Mouse (Mus musculus) forebrain, embryonic 13.5 days (tissue): ENCODE results near the gene Rnf169. TPM values are rescaled to one million over a fixed set of nuclear protein-coding genes. Genes with fewer than 3 reads are reported as not detected.

ENCODE experiments used
- ATAC-seq: fragments of 200-750 bp; cut with Nextera tagmentation; 2 replicates; pipeline ENCODE4 v1.8.0; 2017
- H3K27ac ChIP-seq: fragments of 300-500 bp; sonication (generic); 2 replicates; pipeline ENCODE4 v1.5.1; 2015; ENCODE audit warnings: inconsistent platforms, mild to moderate bottlenecking, moderate library complexity
- H3K27me3 ChIP-seq: fragments of 300-500 bp; sonication (generic); 2 replicates; pipeline ENCODE4 v1.6.1; 2015; ENCODE audit warnings: mild to moderate bottlenecking, inconsistent platforms
- H3K36me3 ChIP-seq: fragments of 300-500 bp; sonication (generic); 2 replicates; pipeline ENCODE4 v1.6.1; 2015; ENCODE audit warnings: mild to moderate bottlenecking, inconsistent platforms; ENCODE audit not compliant: poor library complexity, severe bottlenecking
- H3K4me1 ChIP-seq: fragments of 300-500 bp; sonication (generic); 2 replicates; pipeline ENCODE4 v1.6.1; 2015; ENCODE audit warnings: inconsistent platforms
- H3K4me2 ChIP-seq: fragments of 300-500 bp; sonication (generic); 2 replicates; pipeline ENCODE4 v1.6.1; 2015; ENCODE audit warnings: inconsistent platforms, mild to moderate bottlenecking, moderate library complexity
- H3K4me3 ChIP-seq: fragments of 300-500 bp; sonication (generic); 2 replicates; pipeline ENCODE4 v1.5.1; 2015; ENCODE audit warnings: mild to moderate bottlenecking, inconsistent platforms
- H3K9ac ChIP-seq: fragments of 300-500 bp; sonication (generic); 2 replicates; pipeline ENCODE4 v1.6.1; 2015; ENCODE audit warnings: mild to moderate bottlenecking, inconsistent platforms
- H3K9me3 ChIP-seq: fragments of 300-500 bp; sonication (generic); replicated peaks from 2 replicates; pipeline ENCODE4 v1.6.1; 2016; ENCODE audit warnings: inconsistent platforms
- WGBS: fragments of 180-500 bp; shearing (Covaris S2); methylation state at CpG from one replicate; pipeline ENCODE4 v1.1.7; 2015; 5-methylcytosine and 5-hydroxymethylcytosine counted together
- polyA plus RNA-seq: library from polyadenylated mRNA; unstranded; fragments of >200 nt; fragmentation: Nextera tagmentation; extraction: Ambion mirVana; gene quantifications from 2 replicates; pipeline ENCODE4 v1.2.1, GENCODE M21; 2015

Gene Rnf169
- polyA plus RNA-seq = 3.8 and 5.5 TPM in 2 replicates

DNA sequence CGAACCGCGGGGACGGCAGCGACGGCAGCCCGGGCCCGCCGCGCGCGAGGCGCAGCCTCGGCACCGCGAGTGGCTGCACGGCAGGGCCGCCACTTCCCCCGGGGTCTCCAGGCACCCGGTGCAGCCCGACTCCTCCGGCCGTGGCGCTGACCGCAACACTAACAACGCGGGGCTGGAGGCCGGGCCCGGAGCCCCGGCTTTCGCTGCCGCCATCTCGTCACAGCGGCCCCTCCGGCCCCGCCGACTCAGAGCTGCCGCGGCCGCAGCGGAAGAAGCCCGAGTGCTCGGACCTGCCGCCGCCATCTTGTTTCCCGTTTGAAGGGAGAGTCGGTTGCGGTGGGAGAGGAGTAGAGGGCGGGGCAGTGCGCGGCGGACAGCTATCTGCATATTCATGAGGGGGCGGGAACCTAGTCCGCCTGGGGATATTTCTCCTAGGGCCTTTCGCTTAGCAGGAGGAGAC, at the start of gene Rnf169:
Gene Rnf169, minus strand, starts transcription at position 317 of the 460 bp plus-strand sequence.
- Histone ChIP-seq H3K4me1 (peaks cover 24% of the 10 kb centered on the region), H3K36me3 (0 out of 2 replicates have a peak, but pooled peaks cover 2% of the 10 kb centered on the region), H3K4me3 (peak within 1 kb of the TSS; percentile 97), H3K4me2 (peak within 1 kb of the TSS; percentile 80), H3K27me3 (no peaks in the 10 kb centered on the region), H3K27ac (peak within 1 kb of the TSS; percentile 95), H3K9ac (peak within 1 kb of the TSS; percentile 95), H3K9me3 (no peaks in the 10 kb centered on the region; the same call in 1 of the 2 replicates)
- peak; percentile 97 for ATAC-seq
- under 1% methylated on average over 52 of the region's 55 CpGs for WGBS

DNA sequence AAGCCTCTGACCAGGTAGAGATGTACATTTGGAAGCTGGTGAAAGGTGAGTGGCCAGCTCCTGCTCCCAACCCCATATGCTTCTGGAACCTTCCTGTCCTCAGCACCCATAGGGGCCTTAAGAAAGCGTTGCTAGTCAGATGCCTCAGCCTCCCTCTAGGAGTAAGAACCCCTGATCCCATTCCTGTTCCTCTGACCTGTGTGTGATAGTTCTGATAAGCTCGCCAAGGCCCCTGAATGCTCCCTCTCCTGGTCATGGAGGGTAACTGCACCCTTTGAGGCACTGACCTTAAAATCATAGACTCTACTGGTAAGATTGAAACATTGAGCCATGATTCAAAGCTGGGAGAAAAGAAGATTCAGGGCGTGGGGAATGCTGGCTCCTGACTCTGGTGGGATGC, 49.1 kb upstream of the Rnf169 start:
- Histone ChIP-seq H3K9me3 (no peaks in the 10 kb centered on the region), H3K27me3 (no peaks in the 10 kb centered on the region), H3K9ac (no peak overlapping the region), H3K4me3 (no peak overlapping the region), H3K4me2 (no peak overlapping the region), H3K36me3 (no peaks in the 10 kb centered on the region), H3K27ac (no peak overlapping the region), H3K4me1 (no peaks in the 10 kb centered on the region)
- WGBS = 42% methylated on average over 3 of the region's 3 CpGs
- ATAC-seq = no peak

DNA sequence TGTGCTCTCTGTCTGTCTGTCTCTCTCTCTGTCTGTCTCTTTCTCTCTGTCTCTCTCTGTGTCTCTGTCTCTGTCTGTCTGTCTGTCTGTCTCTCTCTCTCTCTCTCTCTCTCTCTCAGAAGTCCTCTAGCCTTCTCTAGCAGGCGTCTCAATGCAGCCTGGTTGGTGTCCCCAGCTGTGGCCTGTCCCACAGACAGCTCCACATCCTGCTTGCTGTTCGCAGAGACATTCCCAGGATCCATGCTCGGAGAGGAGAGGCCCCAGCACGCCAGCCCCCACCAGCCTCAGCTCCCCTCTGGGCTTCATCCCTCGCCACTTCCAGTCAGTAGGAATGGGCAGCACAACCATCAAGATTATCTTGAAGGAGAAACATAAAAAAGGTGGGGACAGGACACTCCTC, 47.1 kb upstream of the Rnf169 start:
- Histone ChIP-seq H3K36me3 (no peaks in the 10 kb centered on the region), H3K4me1 (no peaks in the 10 kb centered on the region), H3K9ac (no peak overlapping the region), H3K4me3 (no peak overlapping the region), H3K4me2 (no peak overlapping the region), H3K9me3 (no peaks in the 10 kb centered on the region), H3K27me3 (no peaks in the 10 kb centered on the region), H3K27ac (no peak overlapping the region)
- no peak for ATAC-seq
- 72% methylated on average over 5 of the region's 5 CpGs for WGBS

DNA sequence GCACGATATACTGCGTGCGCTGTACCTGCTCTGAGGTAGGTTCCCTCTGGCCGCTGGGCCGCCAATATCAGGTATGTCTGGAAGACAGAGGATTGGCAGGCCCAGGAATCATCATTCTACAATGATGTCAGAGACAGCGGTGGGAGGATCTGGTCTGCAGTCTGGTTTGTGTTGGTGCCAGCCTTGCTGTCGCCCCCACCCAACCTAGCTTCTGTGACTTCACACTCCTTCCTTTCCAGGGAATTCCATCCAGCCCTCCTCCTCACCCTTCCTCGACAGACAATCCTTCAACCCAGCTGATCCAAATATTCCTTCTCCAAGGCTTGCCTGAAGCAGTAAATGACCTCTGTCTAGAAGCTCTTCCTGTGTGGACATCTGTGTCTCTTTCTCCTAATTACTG, 36.8 kb upstream of the Rnf169 start:
- no peaks in the 10 kb centered on the region for H3K9me3 ChIP-seq
- H3K4me1 ChIP-seq = peaks cover 3% of the 10 kb centered on the region; the same call in 1 of the 2 replicates
- no peak for ATAC-seq
- 90% methylated on average over 8 of the region's 8 CpGs for WGBS
- H3K36me3 ChIP-seq = no peaks in the 10 kb centered on the region
- no peaks in the 10 kb centered on the region for H3K27me3 ChIP-seq
- no peak overlapping the region for H3K9ac ChIP-seq
- H3K27ac ChIP-seq = no peak overlapping the region
- no peak overlapping the region for H3K4me3 ChIP-seq
- no peak overlapping the region for H3K4me2 ChIP-seq

GRCm38 (mm10) chr7:100014123-100014600, 33.9 kb upstream of the Rnf169 start:
- no peak for ATAC-seq

GRCm38 (mm10) chr7:100012515-100012914, 32.3 kb upstream of the Rnf169 start:
- no peak overlapping the region for H3K4me2 ChIP-seq
- no peak overlapping the region for H3K4me3 ChIP-seq
- H3K9me3 ChIP-seq = no peaks in the 10 kb centered on the region
- WGBS = 68% methylated on average over 6 of the region's 6 CpGs
- no peak for ATAC-seq
- no peak overlapping the region for H3K27ac ChIP-seq
- H3K4me1 ChIP-seq = peaks cover 3% of the 10 kb centered on the region; the same call in 1 of the 2 replicates
- no peak overlapping the region for H3K9ac ChIP-seq
- peaks cover 32% of the 10 kb centered on the region for H3K27me3 ChIP-seq
- H3K36me3 ChIP-seq = no peaks in the 10 kb centered on the region

More at GRCm38 (mm10) chr7:100014123-100014600, 33.9 kb upstream of the Rnf169 start:
- Histone ChIP-seq H3K9me3 (no peaks in the 10 kb centered on the region), H3K4me1 (peaks cover 3% of the 10 kb centered on the region; the same call in 1 of the 2 replicates), H3K4me2 (no peak overlapping the region), H3K27me3 (peaks cover 16% of the 10 kb centered on the region), H3K9ac (no peak overlapping the region), H3K36me3 (no peaks in the 10 kb centered on the region), H3K4me3 (no peak overlapping the region), H3K27ac (no peak overlapping the region)
- 72% methylated on average over 8 of the region's 8 CpGs for WGBS

GRCm38 (mm10) chr7:100012085-100012484, 31.8 kb upstream of the Rnf169 start:
- WGBS = 68% methylated on average over 8 of the region's 8 CpGs
- Histone ChIP-seq H3K4me1 (peaks cover 3% of the 10 kb centered on the region; the same call in 1 of the 2 replicates), H3K27ac (no peak overlapping the region), H3K36me3 (no peaks in the 10 kb centered on the region), H3K9me3 (no peaks in the 10 kb centered on the region), H3K4me3 (no peak overlapping the region), H3K4me2 (no peak overlapping the region), H3K9ac (no peak overlapping the region), H3K27me3 (peaks cover 37% of the 10 kb centered on the region)
- no peak for ATAC-seq

DNA sequence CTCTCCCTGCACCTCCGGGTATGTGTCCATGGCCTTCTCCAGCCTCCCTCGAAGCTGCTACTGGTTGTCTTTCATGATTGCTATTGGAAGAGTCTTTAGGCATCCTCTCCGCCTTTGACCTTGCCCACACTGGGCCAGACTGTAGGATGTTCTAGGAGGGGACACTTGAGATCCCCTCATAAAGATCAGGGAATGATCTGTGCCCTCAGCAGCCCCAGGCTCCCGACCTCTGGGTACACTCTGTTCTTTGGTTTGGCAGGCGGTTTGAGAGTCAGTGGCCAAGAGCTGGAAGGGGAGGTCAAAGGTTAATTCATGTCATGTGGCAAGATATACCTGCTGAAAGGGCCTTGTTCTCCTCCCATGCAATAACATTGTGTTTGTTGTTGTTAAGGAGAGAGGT, 30.5 kb upstream of the Rnf169 start:
- Histone ChIP-seq H3K4me1 (peaks cover 10% of the 10 kb centered on the region; the same call in 1 of the 2 replicates), H3K4me3 (no peak overlapping the region), H3K27me3 (peaks cover 50% of the 10 kb centered on the region), H3K9me3 (no peaks in the 10 kb centered on the region), H3K9ac (no peak overlapping the region), H3K27ac (no peak overlapping the region), H3K36me3 (no peaks in the 10 kb centered on the region), H3K4me2 (no peak overlapping the region)
- WGBS = 71% methylated on average over 5 of the region's 5 CpGs
- no peak for ATAC-seq

DNA sequence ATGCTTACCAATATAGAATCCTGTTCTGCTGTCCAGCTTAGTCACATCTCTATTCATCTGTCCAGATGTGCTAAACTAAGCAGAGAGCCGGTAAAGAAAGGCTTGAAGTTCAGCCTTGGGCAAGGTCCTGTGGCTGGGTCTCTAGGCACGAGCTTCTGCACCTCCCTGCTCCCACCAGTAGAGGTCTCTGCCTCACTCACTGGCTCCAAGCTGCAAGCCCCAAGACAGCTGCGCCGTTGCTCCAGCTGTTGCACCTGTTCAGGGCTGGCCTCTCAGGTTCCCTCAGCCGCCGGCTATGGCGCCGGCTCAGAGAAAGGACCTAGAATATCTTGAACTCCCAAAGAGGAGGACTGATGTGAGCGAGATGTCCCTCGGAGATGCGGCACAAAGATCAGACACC, 29.4 kb upstream of the Rnf169 start:
- H3K9me3 ChIP-seq = no peaks in the 10 kb centered on the region
- H3K36me3 ChIP-seq = no peaks in the 10 kb centered on the region
- H3K27me3 ChIP-seq = peaks cover 61% of the 10 kb centered on the region
- peak; percentile 46 for ATAC-seq
- peaks cover 17% of the 10 kb centered on the region; the same call in 1 of the 2 replicates for H3K4me1 ChIP-seq
- H3K4me2 ChIP-seq = no peak overlapping the region
- H3K4me3 ChIP-seq = no peak overlapping the region
- 11% methylated on average over 11 of the region's 11 CpGs for WGBS
- no peak overlapping the region for H3K9ac ChIP-seq
- no peak overlapping the region for H3K27ac ChIP-seq

- no peak overlapping the region for H3K4me3 ChIP-seq
- H3K36me3 ChIP-seq = no peaks in the 10 kb centered on the region
- 95% methylated on average over 4 of the region's 4 CpGs for WGBS
- no peak overlapping the region for H3K4me2 ChIP-seq
- no peak overlapping the region for H3K9ac ChIP-seq
- ATAC-seq = no peak
- peaks cover 17% of the 10 kb centered on the region; the same call in 1 of the 2 replicates for H3K4me1 ChIP-seq
- no peak overlapping the region for H3K27ac ChIP-seq
- H3K9me3 ChIP-seq = no peaks in the 10 kb centered on the region
- H3K27me3 ChIP-seq = peaks cover 70% of the 10 kb centered on the region
These were observed 28.5 kb upstream of the Rnf169 start for GRCm38 (mm10) chr7:100008765-100009164.

DNA sequence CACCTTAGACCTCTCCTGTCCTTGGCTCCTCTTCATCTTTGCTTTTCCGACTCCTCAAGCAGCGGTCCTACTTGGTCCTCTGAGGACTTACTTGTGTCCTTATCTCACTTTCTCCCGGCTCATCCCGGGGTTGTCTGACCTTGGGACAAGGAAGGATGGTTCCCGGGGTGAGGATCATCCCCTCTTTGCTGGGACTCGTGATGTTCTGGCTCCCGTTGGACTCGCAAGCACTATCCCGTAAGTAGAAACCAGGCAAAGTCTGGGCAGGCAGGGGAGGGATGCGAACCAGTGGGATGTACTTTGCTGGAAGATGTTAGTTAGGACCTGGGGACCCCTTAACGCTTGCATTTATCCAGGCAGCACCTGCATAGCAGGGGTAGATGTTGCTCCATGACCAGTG, 26.2 kb upstream of the Rnf169 start:
- H3K9ac ChIP-seq = no peak overlapping the region
- H3K9me3 ChIP-seq = no peaks in the 10 kb centered on the region
- H3K36me3 ChIP-seq = no peaks in the 10 kb centered on the region
- peak overlapping the region; percentile 93 for H3K4me2 ChIP-seq
- peak overlapping the region; percentile 52 for H3K4me3 ChIP-seq
- H3K27me3 ChIP-seq = peaks cover 75% of the 10 kb centered on the region
- no peak for ATAC-seq
- 4% methylated on average over 11 of the region's 11 CpGs for WGBS
- H3K27ac ChIP-seq = no peak overlapping the region
- peaks cover 13% of the 10 kb centered on the region; the same call in 1 of the 2 replicates for H3K4me1 ChIP-seq

DNA sequence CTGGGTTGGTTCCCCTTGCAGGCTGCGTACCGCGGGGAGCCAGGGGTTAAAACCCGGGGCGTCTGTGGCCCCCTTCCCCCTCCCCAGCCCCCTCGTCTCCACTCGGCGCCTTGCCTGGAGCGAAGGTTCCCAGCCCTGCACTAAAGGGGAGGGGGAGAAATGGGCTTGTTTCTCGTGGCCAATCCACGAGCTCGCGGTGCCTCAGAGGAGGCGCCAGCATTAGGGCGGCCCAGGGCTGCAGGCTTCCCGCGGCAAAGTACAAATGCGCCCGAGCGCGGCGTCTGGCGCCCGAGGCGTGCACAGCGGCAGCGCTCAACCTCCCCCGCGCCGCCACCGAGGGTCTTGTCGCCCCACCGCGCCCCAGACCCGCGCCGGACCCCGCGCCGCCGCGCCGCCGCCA, 25.5 kb upstream of the Rnf169 start, which contains the start of gene Chrdl2:
Gene Chrdl2, plus strand, starts transcription at position 383 of the 400 bp plus-strand sequence.
- no peak within 1 kb of the TSS for H3K27ac ChIP-seq
- peaks cover 74% of the 10 kb centered on the region for H3K27me3 ChIP-seq
- peak within 1 kb of the TSS; percentile 93 for H3K4me2 ChIP-seq
- H3K9ac ChIP-seq = peak within 1 kb of the TSS; percentile 66
- under 1% methylated on average over 29 of the region's 44 CpGs for WGBS
- ATAC-seq = peak; percentile 93
- H3K4me3 ChIP-seq = peak within 1 kb of the TSS; percentile 52
- no peaks in the 10 kb centered on the region for H3K9me3 ChIP-seq
- peaks cover 13% of the 10 kb centered on the region; the same call in 1 of the 2 replicates for H3K4me1 ChIP-seq
- no peaks in the 10 kb centered on the region for H3K36me3 ChIP-seq

GRCm38 (mm10) chr7:100003781-100004180, 23.5 kb upstream of the Rnf169 start:
- Histone ChIP-seq H3K36me3 (no peaks in the 10 kb centered on the region), H3K27ac (no peak overlapping the region), H3K27me3 (peaks cover 55% of the 10 kb centered on the region), H3K4me1 (peaks cover 13% of the 10 kb centered on the region; the same call in 1 of the 2 replicates), H3K4me3 (no peak overlapping the region), H3K9me3 (no peaks in the 10 kb centered on the region), H3K4me2 (no peak overlapping the region), H3K9ac (no peak overlapping the region)
- ATAC-seq = no peak
- WGBS = 66% methylated on average over 9 of the region's 9 CpGs
